Mouse (Mus musculus) myocyte (in vitro differentiated cells): Measurements from ENCODE around the gene Plekhm2. TPM values are rescaled to one million over a fixed set of nuclear protein-coding genes. Genes with fewer than 3 reads are reported as not detected.

Experiments used
- H3K27me3 ChIP-seq: one replicate; pipeline ENCODE4 v1.6.1; 2011; ENCODE audit not compliant: control insufficient read depth, insufficient read depth, insufficient read length
- H3K36me3 ChIP-seq: one replicate; pipeline ENCODE4 v1.6.1; 2011; ENCODE audit not compliant: control insufficient read depth, insufficient read depth
- H3K4me2 ChIP-seq: one replicate; pipeline ENCODE4 v1.6.1; 2011; ENCODE audit warnings: low read depth, control low read depth
- H3K4me3 ChIP-seq: one replicate; pipeline ENCODE4 v1.5.1; 2011; ENCODE audit warnings: mild to moderate bottlenecking, control low read depth, moderate library complexity
- H3K79me2 ChIP-seq: one replicate; pipeline ENCODE4 v1.6.1; 2011; ENCODE audit not compliant: control insufficient read depth, insufficient read depth
- H3ac ChIP-seq: one replicate; pipeline ENCODE4 v1.6.1; 2011; ENCODE audit not compliant: control insufficient read depth, insufficient read length
- CEBPB ChIP-seq: IDR thresholded peaks from 2 replicates; pipeline ENCODE4 v1.6.1; 2011; ENCODE audit warnings: mild to moderate bottlenecking, moderate library complexity; ENCODE audit not compliant: poor library complexity, insufficient read depth, severe bottlenecking
- E2F4 ChIP-seq: IDR thresholded peaks from one replicate; pipeline ENCODE4 v1.6.1; 2011; ENCODE audit warnings: mild to moderate bottlenecking, control low read depth, moderate library complexity; ENCODE audit not compliant: insufficient read depth
- MAX ChIP-seq: IDR thresholded peaks from one replicate; pipeline ENCODE4 v1.6.1; 2011; ENCODE audit warnings: low read depth, mild to moderate bottlenecking, control low read depth
- MYOD1 ChIP-seq, 3 experiments: IDR thresholded peaks; one replicate each; pipeline ENCODE4 v1.6.1; 2011; ENCODE audit warnings: control low read depth in 2 of 3, low read depth in 2 of 3, mild to moderate bottlenecking in 2 of 3, moderate library complexity in 1 of 3; ENCODE audit not compliant: insufficient read length in 2 of 3, control insufficient read depth in 1 of 3
- MYOG ChIP-seq, 3 experiments: IDR thresholded peaks; one replicate each; pipeline ENCODE4 v1.6.1; 2011; ENCODE audit warnings: control low read depth in 2 of 3, low read depth in 2 of 3, mild to moderate bottlenecking in 2 of 3; ENCODE audit not compliant: insufficient read length in 2 of 3, control insufficient read depth in 1 of 3, insufficient read depth in 1 of 3
- POLR2A ChIP-seq: IDR thresholded peaks from one replicate; pipeline ENCODE4 v1.6.1; 2011; ENCODE audit warnings: low read depth, mild to moderate bottlenecking, control low read depth, moderate library complexity; ENCODE audit not compliant: insufficient read length
- POLR2AphosphoS2 ChIP-seq: IDR thresholded peaks from one replicate; pipeline ENCODE4 v1.6.1; 2011; ENCODE audit warnings: low read depth, control low read depth; ENCODE audit not compliant: insufficient read length
- REST ChIP-seq: IDR thresholded peaks from one replicate; pipeline ENCODE4 v1.6.1; 2011; ENCODE audit warnings: mild to moderate bottlenecking, control low read depth, moderate library complexity; ENCODE audit not compliant: insufficient read depth, insufficient read length
- SRF ChIP-seq: IDR thresholded peaks from one replicate; pipeline ENCODE4 v1.6.1; 2011; ENCODE audit warnings: low read depth; ENCODE audit not compliant: control insufficient read depth, insufficient read length
- TCF12 ChIP-seq: IDR thresholded peaks from one replicate; pipeline ENCODE4 v1.6.1; 2011; ENCODE audit warnings: mild to moderate bottlenecking, control low read depth; ENCODE audit not compliant: poor library complexity, insufficient read depth, severe bottlenecking
- TCF3 ChIP-seq: IDR thresholded peaks from one replicate; pipeline ENCODE4 v1.6.1; 2011; ENCODE audit warnings: low read depth, control low read depth; ENCODE audit not compliant: insufficient read length
- USF1 ChIP-seq: IDR thresholded peaks from one replicate; pipeline ENCODE4 v1.6.1; 2011; ENCODE audit warnings: low read depth, mild to moderate bottlenecking, control low read depth, moderate library complexity
- polyA plus RNA-seq: library from polyadenylated mRNA; unstranded; fragments of >200 nt; fragmentation: generic; extraction: Trizol; gene quantifications from one replicate; pipeline ENCODE4 v1.2.1, GENCODE M21; 2012; ENCODE audit warnings: missing spikeins

Gene Plekhm2
- polyA plus RNA-seq, 1 experiment = 20.4 TPM

DNA sequence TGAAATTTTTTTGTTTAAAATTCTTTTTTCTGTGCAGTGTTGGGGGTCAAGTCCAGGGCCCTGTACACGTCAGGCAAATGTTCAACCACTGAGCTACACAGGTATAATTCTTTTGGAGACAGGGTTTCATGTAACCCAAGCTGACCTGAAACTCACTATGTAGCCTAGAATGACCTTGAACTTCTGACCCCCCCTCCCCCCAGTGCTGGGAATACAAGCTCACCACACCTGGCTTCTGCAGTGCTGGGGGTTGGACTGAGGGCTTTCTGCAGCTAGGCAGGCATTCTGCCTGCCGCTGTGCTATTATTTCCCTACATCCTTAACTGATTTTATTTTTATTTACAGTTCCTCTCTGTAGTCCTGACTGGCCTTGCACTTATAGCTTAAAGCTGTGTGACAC lies 14.3 kb upstream of the Plekhm2 start:
- Histone ChIP-seq H3K4me2 (no peak overlapping the region), H3K79me2 (no peaks in the 10 kb centered on the region), H3ac (no peak overlapping the region), H3K27me3 (no peaks in the 10 kb centered on the region), H3K4me3 (no peak overlapping the region), H3K36me3 (peaks cover 10% of the 10 kb centered on the region)
- TF ChIP-seq MAX (no peak), TCF12 (no peak), E2F4 (no peak), POLR2A (no peak), USF1 (no peak), TCF3 (no peak), CEBPB (no peak), MYOG (IDR thresholded peaks at IDR 0.05; ENCODE audit: control insufficient read depth in 1 of 3, insufficient read depth in 1 of 3, insufficient read length in 2 of 3, low read depth in 2 of 3) (no peak), POLR2AphosphoS2 (no peak), REST (no peak), MYOD1 (IDR thresholded peaks at IDR 0.05; ENCODE audit: control insufficient read depth in 1 of 3, insufficient read length in 2 of 3, low read depth in 2 of 3) (no peak), SRF (no peak)

DNA sequence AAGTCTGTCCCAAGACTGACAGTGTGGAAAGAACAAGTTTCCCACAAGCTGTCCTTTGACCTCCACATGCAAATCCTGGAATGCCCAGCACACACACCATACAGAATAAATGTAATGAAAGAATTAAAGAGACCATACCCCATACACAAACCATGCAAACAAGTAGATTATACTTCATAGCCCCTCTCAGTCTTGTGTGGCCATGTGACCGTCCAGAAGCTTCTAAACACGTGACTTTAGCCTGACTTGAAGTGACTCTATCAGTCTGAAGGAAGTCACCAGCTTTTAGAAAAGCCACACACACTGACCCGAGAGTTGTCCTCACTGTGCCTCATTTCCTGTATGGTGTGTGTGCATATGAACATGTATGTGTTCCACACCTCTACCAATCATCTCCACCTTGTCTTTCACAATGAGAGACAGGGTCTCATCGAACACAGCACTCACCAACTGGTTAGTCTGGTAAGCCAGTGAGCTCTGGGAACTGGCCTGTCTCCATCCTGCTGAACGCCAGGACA lies 11.8 kb upstream of the Plekhm2 start:
- no peaks in the 10 kb centered on the region for H3K27me3 ChIP-seq
- TF ChIP-seq POLR2AphosphoS2 (peak; percentile 53), MYOG (IDR thresholded peaks at IDR 0.05; ENCODE audit: control insufficient read depth in 1 of 3, insufficient read depth in 1 of 3, insufficient read length in 2 of 3, low read depth in 2 of 3) (no peak)
- H3K36me3 ChIP-seq = no peaks in the 10 kb centered on the region
- no peak overlapping the region for H3ac ChIP-seq
- H3K79me2 ChIP-seq = no peaks in the 10 kb centered on the region
- no peak overlapping the region for H3K4me2 ChIP-seq
- H3K4me3 ChIP-seq = no peak overlapping the region

DNA sequence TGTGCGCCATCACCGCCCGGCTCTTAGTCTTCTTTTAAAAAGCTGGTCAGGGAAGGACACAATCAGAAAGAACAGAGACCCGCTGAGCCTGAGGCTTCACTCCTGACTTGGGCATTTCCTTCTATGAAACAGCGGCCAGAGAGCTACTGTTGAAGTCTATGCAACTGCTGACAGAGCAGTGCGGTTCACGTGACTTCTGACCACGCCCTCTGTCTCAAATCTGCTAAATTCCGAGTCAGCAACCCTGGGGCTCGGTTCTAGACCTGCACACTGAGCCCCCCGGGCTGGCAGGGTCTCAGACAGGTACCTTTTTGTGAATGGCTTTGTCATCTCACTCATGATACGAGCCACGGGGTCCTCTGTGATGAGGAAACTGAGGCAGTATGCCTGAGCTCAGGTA lies 7.6 kb upstream of the Plekhm2 start:
- H3K4me2 ChIP-seq = no peak overlapping the region
- H3K27me3 ChIP-seq = no peaks in the 10 kb centered on the region
- H3ac ChIP-seq = no peak overlapping the region
- no peaks in the 10 kb centered on the region for H3K36me3 ChIP-seq
- TF ChIP-seq TCF3 = no peak
- no peak for TF ChIP-seq USF1
- TF ChIP-seq MAX = no peak
- TF ChIP-seq SRF = no peak
- no peak for TF ChIP-seq POLR2AphosphoS2
- TF ChIP-seq MYOG (IDR thresholded peaks at IDR 0.05; ENCODE audit: control insufficient read depth in 1 of 3, insufficient read depth in 1 of 3, insufficient read length in 2 of 3, low read depth in 2 of 3) = no peak
- TF ChIP-seq E2F4 = no peak
- no peak for TF ChIP-seq TCF12
- no peak for TF ChIP-seq CEBPB
- no peak for TF ChIP-seq MYOD1 (IDR thresholded peaks at IDR 0.05; ENCODE audit: control insufficient read depth in 1 of 3, insufficient read length in 2 of 3, low read depth in 2 of 3)
- TF ChIP-seq POLR2A = no peak
- no peak for TF ChIP-seq REST
- no peak overlapping the region for H3K4me3 ChIP-seq
- H3K79me2 ChIP-seq = no peaks in the 10 kb centered on the region

DNA sequence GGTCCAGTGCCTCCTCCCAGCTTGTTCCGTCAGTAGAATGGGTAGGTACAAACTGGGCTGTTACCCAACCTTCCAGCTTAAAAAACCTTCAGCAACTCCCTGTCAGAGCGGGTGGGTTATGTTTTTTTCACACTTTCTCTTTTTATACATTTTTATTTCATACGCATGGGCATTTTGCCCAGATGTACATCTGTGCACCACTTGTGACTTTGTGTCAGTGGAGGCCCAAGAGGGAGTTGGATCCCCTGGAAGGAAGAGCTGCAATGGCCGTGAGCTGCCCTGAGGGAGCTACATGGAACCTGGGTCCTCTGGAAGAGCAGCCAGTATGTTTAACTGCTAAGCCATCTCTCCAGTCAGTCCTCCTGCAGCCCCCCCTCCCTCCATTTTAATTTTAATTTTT lies 6.7 kb upstream of the Plekhm2 start:
- Histone ChIP-seq H3ac (no peak overlapping the region), H3K36me3 (no peaks in the 10 kb centered on the region), H3K4me2 (no peak overlapping the region), H3K27me3 (no peaks in the 10 kb centered on the region), H3K4me3 (no peak overlapping the region), H3K79me2 (no peaks in the 10 kb centered on the region)
- TF ChIP-seq USF1 = no peak
- no peak for TF ChIP-seq TCF12
- TF ChIP-seq POLR2A = no peak
- no peak for TF ChIP-seq MYOD1 (IDR thresholded peaks at IDR 0.05; ENCODE audit: control insufficient read depth in 1 of 3, insufficient read length in 2 of 3, low read depth in 2 of 3)
- no peak for TF ChIP-seq POLR2AphosphoS2

DNA sequence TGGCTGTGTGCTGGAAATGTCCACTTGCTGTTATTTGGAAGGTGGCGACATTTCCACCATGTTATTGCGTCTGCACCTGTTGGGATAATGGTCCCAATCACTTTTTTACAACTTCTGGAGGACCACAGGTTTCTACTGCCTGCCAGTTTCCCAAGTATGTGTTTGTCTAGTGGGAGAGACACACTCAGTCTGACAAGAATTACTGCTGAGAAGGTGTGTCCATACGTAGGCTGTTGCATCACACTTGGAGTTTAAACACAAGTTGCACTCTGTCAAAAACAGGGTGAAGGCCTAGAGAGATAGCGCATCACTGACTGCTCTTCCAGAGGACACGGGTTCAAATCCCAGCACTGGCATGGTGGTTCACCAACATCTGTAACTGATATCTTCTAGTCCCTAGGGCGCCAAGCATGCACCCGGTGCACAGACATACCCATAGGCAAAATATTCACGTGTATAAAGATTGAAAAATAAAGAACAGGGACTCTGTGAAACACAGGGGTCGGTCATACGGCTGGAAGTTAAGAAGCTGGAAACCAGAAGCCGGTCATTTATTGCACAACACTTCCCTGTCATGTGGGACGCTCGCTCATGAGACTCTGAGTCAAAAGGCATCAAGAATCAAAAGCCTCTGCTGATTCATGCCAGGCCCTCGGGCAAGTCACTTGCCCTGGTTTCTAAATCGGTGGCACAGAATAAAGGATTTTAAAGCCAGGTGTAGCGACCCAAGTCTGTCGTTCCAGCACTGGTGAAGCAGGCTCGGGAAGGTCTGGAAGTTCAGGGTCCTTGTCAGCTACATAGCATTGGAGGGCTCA lies 5.4 kb upstream of the Plekhm2 start:
- TF ChIP-seq CEBPB (peak; percentile 95), MYOD1 (IDR thresholded peaks at IDR 0.05; ENCODE audit: control insufficient read depth in 1 of 3, insufficient read length in 2 of 3, low read depth in 2 of 3) (no peak)
- H3K27me3 ChIP-seq = no peaks in the 10 kb centered on the region
- H3K4me2 ChIP-seq = peak overlapping the region; percentile 12
- H3K36me3 ChIP-seq = no peaks in the 10 kb centered on the region
- no peaks in the 10 kb centered on the region for H3K79me2 ChIP-seq
- H3K4me3 ChIP-seq = no peak overlapping the region
- H3ac ChIP-seq = no peak overlapping the region
